Mouse (Mus musculus): ENCODE data around the gene Fam69b. TPM values are rescaled to one million over a fixed set of nuclear protein-coding genes. Genes with fewer than 3 reads are reported as not detected.

The Fam69b gene
- 1 to 10 TPM; 6.1 to 7.0 TPM for total RNA-seq (2021)

- DNase-seq = peak; percentile 79
These were observed at the start of gene Fam69b for GRCm38 (mm10) chr2:26627921-26628739. Gene Fam69b (plus strand): TSS chr2:26628457.

- DNase-seq = no peak
These were observed 48.5 kb upstream of the Fam69b start, which contains the start of gene Egfl7 for GRCm38 (mm10) chr2:26579714-26580113. Gene Egfl7 (plus strand): TSS chr2:26580014.

GRCm38 (mm10) chr2:26580751-26581150 is 47.5 kb upstream of the Fam69b start:
- peak; percentile 26 for DNase-seq

GRCm38 (mm10) chr2:26582203-26582602 is 46.1 kb upstream of the Fam69b start:
- DNase-seq = peak; percentile 26

GRCm38 (mm10) chr2:26582741-26583140 is 45.5 kb upstream of the Fam69b start:
- DNase-seq = peak; percentile 38

GRCm38 (mm10) chr2:26583640-26584039 is 44.6 kb upstream of the Fam69b start:
- peak; percentile 82 for DNase-seq

- peak; percentile 44 for DNase-seq
These were observed 42.5 kb upstream of the Fam69b start for GRCm38 (mm10) chr2:26585713-26586112.

GRCm38 (mm10) chr2:26586294-26587043 is 41.8 kb upstream of the Fam69b start, which contains the start of gene Gm20532:
Gene Gm20532 (plus strand): TSS chr2:26586639.
- DNase-seq = peak; percentile 79

GRCm38 (mm10) chr2:26587044-26587405 is 41.2 kb upstream of the Fam69b start:
- no peak for DNase-seq

GRCm38 (mm10) chr2:26588573-26588972 is 39.7 kb upstream of the Fam69b start:
- peak; percentile 15 for DNase-seq

- DNase-seq = no peak
These were observed 39.0 kb upstream of the Fam69b start for GRCm38 (mm10) chr2:26589284-26589683.

GRCm38 (mm10) chr2:26590282-26590681 is 38.0 kb upstream of the Fam69b start:
- no peak for DNase-seq

- DNase-seq = peak; percentile 39
These were observed 37.3 kb upstream of the Fam69b start for GRCm38 (mm10) chr2:26590962-26591361.

GRCm38 (mm10) chr2:26591416-26591815 is 36.8 kb upstream of the Fam69b start:
- peak; percentile 13 for DNase-seq

- peak; percentile 24 for DNase-seq
These were observed 34.8 kb upstream of the Fam69b start for GRCm38 (mm10) chr2:26593211-26594021.

GRCm38 (mm10) chr2:26594022-26594346 is 34.3 kb upstream of the Fam69b start:
- peak; percentile 77 for DNase-seq

- no peak for DNase-seq
These were observed 33.8 kb upstream of the Fam69b start for GRCm38 (mm10) chr2:26594461-26594933.

- peak; percentile 57 for DNase-seq
These were observed 33.1 kb upstream of the Fam69b start for GRCm38 (mm10) chr2:26594934-26595724.

- DNase-seq = peak; percentile 43
These were observed 32.4 kb upstream of the Fam69b start for GRCm38 (mm10) chr2:26595725-26596435.

- DNase-seq = no peak
These were observed 31.4 kb upstream of the Fam69b start for GRCm38 (mm10) chr2:26596898-26597297.

GRCm38 (mm10) chr2:26597810-26598209 is 30.4 kb upstream of the Fam69b start:
- DNase-seq = no peak

Measured in heart, postnatal 4 days (tissue).